Mouse (Mus musculus) CH12F3 (cell line): ENCODE data around the gene Prkag1.

Source experiments
- in situ Hi-C: fragments of 300-500 bp; cut with MboI; formaldehyde crosslinking; loops from 2 replicates; pipeline ENCODE4 v1.14.3; 2020; ENCODE audit warnings: low sequenced_read_pairs

Prkag1 gene

DNA sequence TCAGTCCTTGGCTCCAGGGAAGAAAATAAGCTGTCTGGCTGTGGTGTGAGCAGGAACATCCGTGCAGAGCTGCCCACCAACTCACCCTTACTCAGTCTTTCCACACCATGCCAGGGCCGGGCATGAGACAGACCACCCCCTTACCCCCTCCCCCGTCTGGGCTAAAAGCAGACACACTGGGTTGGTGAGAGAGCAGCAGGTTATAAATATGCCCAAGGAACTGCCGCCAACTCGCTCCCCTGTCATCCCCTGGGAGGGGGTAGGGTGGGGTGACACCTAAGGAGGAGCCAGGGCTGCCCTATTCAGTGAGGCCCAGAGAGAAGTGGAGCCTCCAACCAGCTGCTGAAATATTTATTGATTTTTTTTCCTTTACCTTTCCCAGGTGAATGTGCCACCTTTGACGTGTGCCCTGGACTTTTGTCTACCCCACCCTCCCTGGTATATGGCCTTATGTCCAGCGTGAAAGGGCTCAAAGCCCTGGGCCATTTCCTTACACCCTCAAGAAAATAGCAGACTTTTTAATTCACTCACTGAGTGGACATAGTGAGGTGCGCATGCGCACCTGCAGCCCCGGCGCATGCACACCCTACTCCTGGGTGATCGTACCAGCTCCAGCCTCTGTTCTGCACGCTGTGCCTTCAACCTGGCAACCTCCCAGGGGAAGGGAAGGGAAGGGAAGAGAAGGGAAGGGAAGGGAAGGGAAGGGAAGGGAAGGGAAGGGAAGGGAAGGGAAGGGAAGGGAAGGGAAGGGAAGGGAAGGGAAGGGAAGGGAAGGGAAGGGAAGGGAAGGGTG lies 34.3 kb downstream of the Prkag1 start:
- in situ Hi-C loops, result no loop called here

DNA sequence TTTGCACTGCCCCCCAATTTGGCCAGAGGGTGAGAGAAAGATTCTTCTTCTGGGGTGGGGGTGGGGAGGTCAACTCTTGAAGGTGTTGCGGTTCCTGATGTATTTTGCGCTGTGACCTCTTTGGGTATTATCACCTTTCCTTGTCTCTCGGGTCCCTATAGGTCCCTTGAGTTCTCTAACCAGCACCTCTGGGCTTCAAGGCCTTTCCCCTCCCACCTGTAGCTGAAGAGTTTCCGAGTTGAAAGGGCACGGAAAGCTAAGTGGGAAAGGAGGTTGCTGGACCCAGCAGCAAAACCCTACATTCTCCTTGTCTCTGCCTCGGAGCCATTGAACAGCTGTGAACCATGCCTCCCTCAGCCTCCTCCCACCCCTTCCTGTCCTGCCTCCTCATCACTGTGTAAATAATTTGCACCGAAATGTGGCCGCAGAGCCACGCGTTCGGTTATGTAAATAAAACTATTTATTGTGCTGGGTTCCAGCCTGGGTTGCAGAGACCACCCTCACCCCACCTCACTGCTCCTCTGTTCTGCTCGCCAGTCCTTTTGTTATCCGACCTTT lies 38.1 kb downstream of the Prkag1 start:
- in situ Hi-C loops, result no loop called here

- in situ Hi-C loops, result no loop called here
These were observed 38.9 kb downstream of the Prkag1 start for GRCm38 (mm10) chr15:98792233-98793020.

DNA sequence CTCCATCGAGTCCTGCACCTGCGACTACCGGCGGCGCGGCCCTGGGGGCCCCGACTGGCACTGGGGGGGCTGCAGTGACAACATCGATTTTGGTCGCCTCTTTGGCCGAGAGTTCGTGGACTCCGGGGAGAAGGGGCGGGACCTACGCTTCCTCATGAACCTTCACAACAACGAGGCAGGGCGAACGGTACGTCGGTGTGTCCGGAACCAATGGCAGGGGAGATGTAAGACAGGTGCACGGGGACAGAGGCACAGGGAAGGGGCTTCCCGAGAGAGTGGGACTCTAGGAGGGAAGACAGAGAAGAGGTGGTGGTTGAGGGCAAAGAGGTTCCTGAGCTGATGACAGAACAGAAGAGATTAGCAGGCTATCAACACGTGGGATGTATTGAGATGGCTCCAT lies 39.5 kb downstream of the Prkag1 start:
- in situ Hi-C loops, result no loop called here

DNA sequence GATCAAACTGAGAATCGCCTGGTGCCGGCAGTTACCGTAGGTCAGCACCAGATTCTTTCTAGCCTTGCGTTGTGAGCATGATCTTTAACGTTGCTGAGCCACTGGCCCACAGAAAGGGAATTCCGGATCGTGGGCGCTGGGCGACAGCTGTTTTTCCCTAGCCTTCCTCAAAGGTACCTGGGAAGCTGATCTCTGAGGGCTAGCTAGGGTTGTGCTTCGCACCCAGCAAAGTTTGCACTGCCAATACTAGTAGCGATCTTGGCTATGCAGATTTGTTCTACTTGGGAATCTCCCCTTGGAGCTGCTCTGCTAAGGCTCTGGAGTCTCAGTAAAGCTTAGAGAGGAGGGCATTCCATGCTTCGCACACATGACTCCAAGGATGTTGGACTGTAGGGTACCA lies 40.1 kb downstream of the Prkag1 start:
- in situ Hi-C loops, result no loop called here

DNA sequence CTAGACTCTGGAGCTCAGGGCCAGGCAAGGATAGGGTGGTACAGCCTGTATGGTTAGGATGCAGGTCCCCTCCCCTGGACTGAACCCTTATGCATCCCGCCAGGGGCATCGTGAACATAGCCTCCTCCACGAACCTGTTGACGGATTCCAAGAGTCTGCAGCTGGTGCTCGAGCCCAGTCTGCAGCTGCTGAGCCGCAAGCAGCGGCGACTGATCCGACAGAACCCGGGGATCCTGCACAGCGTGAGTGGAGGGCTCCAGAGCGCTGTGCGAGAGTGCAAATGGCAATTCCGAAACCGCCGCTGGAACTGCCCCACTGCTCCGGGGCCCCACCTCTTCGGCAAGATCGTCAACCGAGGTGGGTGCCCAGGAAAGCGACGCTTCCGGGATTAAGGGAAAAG lies 40.6 kb downstream of the Prkag1 start:
- in situ Hi-C loops, result no loop called here

GRCm38 (mm10) chr15:98789661-98790535 lies 41.4 kb downstream of the Prkag1 start, which contains the start of gene Wnt1:
Gene Wnt1 (plus strand): TSS chr15:98789857.
- in situ Hi-C loops, result no loop called here

GRCm38 (mm10) chr15:98788972-98789660 lies 42.2 kb downstream of the Prkag1 start:
- in situ Hi-C loops, result no loop called here

GRCm38 (mm10) chr15:98787930-98788329 lies 43.4 kb downstream of the Prkag1 start:
- in situ Hi-C loops, result no loop called here

DNA sequence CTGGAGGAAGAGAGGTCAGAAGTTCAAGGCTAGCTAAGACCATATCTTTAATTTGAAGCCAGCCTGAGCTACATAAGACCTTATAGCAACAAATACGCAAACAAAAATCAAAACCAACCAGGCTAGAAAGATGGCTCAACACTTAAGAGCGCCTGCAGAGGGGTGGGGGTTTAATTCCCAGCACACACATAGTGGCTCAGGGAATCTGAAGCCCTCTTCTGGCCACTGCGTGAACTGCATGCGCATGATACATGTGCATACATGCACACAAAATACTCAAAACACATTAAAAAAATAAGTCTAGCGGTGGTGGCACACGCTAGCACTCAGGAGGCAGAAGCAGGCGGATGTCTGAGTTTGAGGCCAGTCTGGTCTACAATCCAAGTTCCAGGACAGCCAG lies 45.6 kb downstream of the Prkag1 start:
- in situ Hi-C loops, result no loop called here

DNA sequence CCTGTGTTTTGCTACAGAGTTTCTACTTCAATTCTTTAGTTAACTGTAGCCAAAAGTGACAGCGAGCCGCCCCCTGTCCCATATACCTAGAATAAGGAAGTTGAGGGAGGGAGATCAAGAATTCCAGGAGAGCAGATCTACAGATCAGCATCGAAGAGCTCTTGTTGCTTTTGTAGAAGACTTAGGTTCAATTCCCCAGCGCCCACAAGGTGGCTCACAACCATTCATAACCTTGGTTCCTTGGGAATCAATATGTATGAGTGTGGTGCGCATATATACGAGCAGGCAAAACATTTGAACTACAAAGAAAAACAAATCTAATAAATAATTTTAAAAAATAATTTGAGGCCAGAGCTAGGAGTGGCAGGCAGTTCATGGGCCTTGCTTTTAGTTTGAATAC lies 50.2 kb downstream of the Prkag1 start:
- in situ Hi-C loops, result no loop called here

- in situ Hi-C loops, result no loop called here
These were observed 50.7 kb downstream of the Prkag1 start for GRCm38 (mm10) chr15:98780573-98780972.

GRCm38 (mm10) chr15:98780075-98780474 lies 51.2 kb downstream of the Prkag1 start:
- in situ Hi-C loops, result no loop called here

DNA sequence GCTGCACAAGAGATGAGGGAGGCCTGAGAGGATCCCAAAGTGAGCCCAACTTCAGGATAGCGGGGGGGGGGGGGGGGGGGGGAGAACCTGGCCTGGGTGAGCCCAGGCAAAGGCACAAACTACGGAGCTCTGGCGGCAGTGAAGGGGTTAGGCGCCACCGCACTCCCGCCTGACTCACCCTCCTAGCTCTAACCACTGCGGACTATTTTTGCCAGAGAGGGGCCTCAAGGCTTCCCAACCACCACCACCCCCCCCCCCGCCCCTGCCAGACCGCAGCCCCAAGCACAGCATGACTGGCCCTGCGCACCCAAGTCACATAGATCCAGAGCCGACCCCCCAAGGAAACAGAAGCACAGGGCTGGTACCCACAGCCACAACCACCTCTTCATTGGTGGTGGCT lies 52.5 kb downstream of the Prkag1 start:
- in situ Hi-C loops, result no loop called here

GRCm38 (mm10) chr15:98778191-98778770 lies 53.0 kb downstream of the Prkag1 start:
- in situ Hi-C loops, result no loop called here

DNA sequence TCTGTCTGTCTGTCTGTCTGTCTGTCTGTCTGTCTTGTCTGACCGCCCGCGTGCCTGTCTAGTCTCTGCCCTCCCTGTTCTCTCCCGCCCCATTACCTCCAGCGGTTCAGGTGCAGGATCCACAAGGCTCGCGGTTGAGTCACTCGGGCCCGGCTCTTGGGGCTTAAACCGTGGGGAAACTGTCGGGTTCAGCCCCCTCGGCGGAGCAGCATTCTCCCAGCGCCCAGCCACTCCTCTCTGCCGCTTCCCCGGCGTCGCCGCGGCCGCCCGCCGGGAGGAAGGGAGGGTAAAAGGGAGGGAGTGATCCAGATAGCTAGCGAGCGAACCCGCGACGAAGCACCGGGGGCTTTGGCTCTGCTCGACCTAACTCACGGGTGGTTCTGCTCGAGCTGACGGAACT lies 53.6 kb downstream of the Prkag1 start, which contains the start of gene Wnt10b:
Wnt10b (minus strand) TSS at position 389 of the 400 bp plus-strand sequence.
- in situ Hi-C loops, result no loop called here

GRCm38 (mm10) chr15:98777005-98777616 lies 54.2 kb downstream of the Prkag1 start:
- in situ Hi-C loops, result no loop called here

GRCm38 (mm10) chr15:98776280-98777004 lies 54.9 kb downstream of the Prkag1 start:
- in situ Hi-C loops, result no loop called here

DNA sequence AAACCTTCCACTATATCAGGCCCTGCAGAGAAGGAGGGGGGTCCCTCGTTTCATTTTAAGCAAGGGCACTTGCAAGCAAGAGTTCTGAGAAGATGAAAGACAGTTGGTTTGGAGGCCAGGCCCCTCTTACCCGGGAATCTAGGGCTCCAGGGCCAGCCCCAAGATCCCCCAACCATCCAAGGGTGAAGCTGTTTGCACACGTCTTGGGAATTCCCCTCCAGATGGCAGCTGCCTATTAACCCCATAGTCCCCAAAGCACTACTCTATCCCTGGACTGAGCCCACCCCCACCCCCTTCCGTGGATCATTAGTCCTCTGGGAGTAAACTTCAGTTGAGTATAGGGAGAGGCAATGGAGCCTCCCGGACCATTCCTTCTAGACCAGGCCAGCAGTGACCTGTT lies 55.8 kb downstream of the Prkag1 start:
- in situ Hi-C loops, result no loop called here
